Mouse (Mus musculus) heart, embryonic 10.5 days (tissue): ENCODE measurements around the gene Gpr137. TPM values are rescaled to one million over a fixed set of nuclear protein-coding genes. Genes with fewer than 3 reads are reported as not detected.

ENCODE experiments used
- DNase-seq: peaks from one replicate; pipeline ENCODE4 v3.0.0-alpha.2; 2017; ENCODE audit warnings: low spot score
- H3K27ac ChIP-seq: fragments of 300-500 bp; sonication (generic); 2 replicates; pipeline ENCODE4 v1.5.1; 2016; ENCODE audit warnings: mild to moderate bottlenecking
- H3K27me3 ChIP-seq: fragments of 300-500 bp; sonication (generic); 2 replicates; pipeline ENCODE4 v1.6.1; 2016; ENCODE audit warnings: mild to moderate bottlenecking; ENCODE audit not compliant: poor library complexity, insufficient read depth, severe bottlenecking
- H3K36me3 ChIP-seq: fragments of 300-500 bp; sonication (generic); 2 replicates; pipeline ENCODE4 v1.6.1; 2016; ENCODE audit warnings: mild to moderate bottlenecking, moderate library complexity
- H3K4me1 ChIP-seq: fragments of 300-500 bp; sonication (generic); 2 replicates; pipeline ENCODE4 v1.6.1; 2016; ENCODE audit warnings: mild to moderate bottlenecking
- H3K4me3 ChIP-seq: fragments of 300-500 bp; sonication (generic); 2 replicates; pipeline ENCODE4 v1.5.1; 2016; ENCODE audit warnings: mild to moderate bottlenecking, moderate library complexity
- H3K9me3 ChIP-seq: fragments of 300-500 bp; sonication (generic); 2 replicates; pipeline ENCODE4 v1.6.1; 2016; ENCODE audit warnings: mild to moderate bottlenecking, moderate library complexity
- WGBS: fragments of 180-500 bp; shearing (Covaris S2); methylation state at CpG from one replicate; pipeline ENCODE4 v1.1.7; 2016; 5-methylcytosine and 5-hydroxymethylcytosine counted together
- polyA plus RNA-seq: library from polyadenylated mRNA; unstranded; fragments of >200 nt; fragmentation: Nextera tagmentation; extraction: Ambion mirVana; gene quantifications from 2 replicates; pipeline ENCODE4 v1.2.1, GENCODE M21; 2016

Gene Gpr137
- polyA plus RNA-seq, 1 experiment from 2014 or later: 20.3 TPM

GRCm38 (mm10) chr19:6932018-6932417 lies 10.3 kb downstream of the Gpr137 start:
- H3K27me3 ChIP-seq: peaks cover 92% of the 10 kb centered on the region
- DNase-seq: no peak
- no peak overlapping the region for H3K27ac ChIP-seq
- peaks cover 22% of the 10 kb centered on the region for H3K4me1 ChIP-seq
- H3K36me3 ChIP-seq: no peaks in the 10 kb centered on the region
- no peak overlapping the region for H3K4me3 ChIP-seq
- WGBS: 49% methylated on average over 1 of the region's 1 CpGs
- H3K9me3 ChIP-seq: no peaks in the 10 kb centered on the region

GRCm38 (mm10) chr19:6931002-6931401 lies 11.3 kb downstream of the Gpr137 start:
- 0% methylated on average over 2 of the region's 2 CpGs for WGBS
- no peak overlapping the region for H3K27ac ChIP-seq
- no peaks in the 10 kb centered on the region for H3K36me3 ChIP-seq
- H3K9me3 ChIP-seq: no peaks in the 10 kb centered on the region
- DNase-seq: no peak
- H3K4me3 ChIP-seq: no peak overlapping the region
- H3K27me3 ChIP-seq: peaks cover 97% of the 10 kb centered on the region
- H3K4me1 ChIP-seq: peaks cover 31% of the 10 kb centered on the region

DNA sequence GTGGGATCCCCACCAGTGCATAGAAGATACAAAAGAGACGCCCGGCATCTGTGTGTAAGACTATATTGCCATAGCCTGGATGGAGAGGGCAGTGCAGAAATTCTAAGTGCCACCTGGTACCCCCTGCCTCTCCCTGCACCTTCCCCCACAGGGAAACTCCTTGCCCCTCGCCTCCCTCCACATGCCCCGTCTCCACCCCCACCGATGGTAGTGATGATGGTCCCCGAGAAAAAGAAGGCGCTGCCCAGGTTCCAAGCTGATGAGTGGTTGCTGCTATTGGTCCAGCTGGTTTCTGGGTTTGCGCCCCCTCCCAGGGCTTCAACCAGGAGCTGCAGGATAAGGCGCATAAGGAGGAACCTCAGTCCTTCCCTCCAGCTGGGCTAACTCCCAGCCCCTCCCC lies 14.2 kb downstream of the Gpr137 start:
- H3K36me3 ChIP-seq: no peaks in the 10 kb centered on the region
- WGBS: 9% methylated on average over 9 of the region's 9 CpGs
- no peak overlapping the region for H3K27ac ChIP-seq
- peaks cover 32% of the 10 kb centered on the region for H3K4me1 ChIP-seq
- H3K27me3 ChIP-seq: peaks cover 97% of the 10 kb centered on the region
- H3K4me3 ChIP-seq: no peak overlapping the region
- H3K9me3 ChIP-seq: no peaks in the 10 kb centered on the region
- DNase-seq: no peak

DNA sequence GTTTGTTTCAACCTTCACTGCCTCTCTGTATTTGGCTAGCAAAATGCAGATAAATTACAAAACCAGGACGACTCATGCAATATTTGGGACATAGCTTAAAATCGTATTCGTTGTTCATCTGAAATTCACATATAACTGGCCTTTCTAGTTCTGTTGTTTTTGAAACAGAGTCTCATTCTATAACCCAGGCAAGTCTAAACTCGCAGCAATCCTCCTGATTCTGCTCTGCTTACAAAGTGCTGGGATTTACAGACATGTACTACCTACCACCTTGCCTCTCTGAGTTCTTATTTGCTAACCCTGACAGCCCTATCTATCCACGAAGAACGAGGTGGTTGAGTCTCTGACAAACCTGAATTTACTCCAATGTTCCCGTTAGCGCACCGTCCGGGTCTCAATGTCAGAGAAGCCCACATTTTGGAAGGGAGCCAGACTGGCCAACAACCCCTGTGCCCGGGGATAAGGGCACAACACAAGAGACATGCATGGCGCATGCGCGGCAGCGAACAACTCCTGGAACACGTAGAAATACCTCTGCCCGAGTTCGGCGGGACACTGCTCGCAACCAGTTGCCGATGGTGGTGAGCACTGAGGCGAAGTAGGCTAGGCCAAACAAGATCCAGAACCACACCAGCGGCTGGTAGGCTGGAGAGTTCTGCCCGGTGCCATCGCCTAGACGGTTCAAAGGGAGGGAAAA lies 15.6 kb downstream of the Gpr137 start:
- H3K27me3 ChIP-seq: peaks cover 90% of the 10 kb centered on the region
- H3K4me1 ChIP-seq: peaks cover 41% of the 10 kb centered on the region
- no peak overlapping the region for H3K27ac ChIP-seq
- no peaks in the 10 kb centered on the region for H3K9me3 ChIP-seq
- H3K4me3 ChIP-seq: peak overlapping the region; percentile 35
- 15% methylated on average over 26 of the region's 26 CpGs for WGBS
- no peak for DNase-seq
- no peaks in the 10 kb centered on the region for H3K36me3 ChIP-seq

GRCm38 (mm10) chr19:6925611-6926329 lies 16.5 kb downstream of the Gpr137 start:
- Histone ChIP-seq H3K9me3 (no peaks in the 10 kb centered on the region), H3K27me3 (peaks cover 81% of the 10 kb centered on the region), H3K4me1 (peaks cover 49% of the 10 kb centered on the region), H3K36me3 (no peaks in the 10 kb centered on the region), H3K4me3 (peak overlapping the region; percentile 41), H3K27ac (no peak overlapping the region)
- DNase-seq: no peak
- 7% methylated on average over 40 of the region's 40 CpGs for WGBS

DNA sequence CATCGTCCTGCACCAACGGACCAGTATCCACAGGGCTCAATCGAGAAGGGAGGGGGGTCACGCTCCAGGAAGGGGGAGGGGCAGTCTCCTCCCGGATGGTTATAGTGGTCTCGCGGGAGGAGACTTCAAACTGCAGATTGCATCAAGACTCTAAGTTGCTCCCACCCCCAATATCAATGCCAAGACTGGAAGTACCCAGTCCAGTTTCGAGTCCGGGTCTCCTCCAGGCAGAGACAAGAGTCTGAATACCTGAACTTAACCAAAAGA lies 17.0 kb downstream of the Gpr137 start, which contains the start of gene Catsperz:
Catsperz (minus strand) TSS at position 74 of the 267 bp plus-strand sequence.
- peaks cover 54% of the 10 kb centered on the region for H3K4me1 ChIP-seq
- H3K27me3 ChIP-seq: peaks cover 76% of the 10 kb centered on the region
- no peak within 1 kb of the TSS; the same call in 1 of the 2 replicates for H3K27ac ChIP-seq
- no peaks in the 10 kb centered on the region for H3K9me3 ChIP-seq
- no peaks in the 10 kb centered on the region for H3K36me3 ChIP-seq
- 4% methylated on average over 9 of the region's 9 CpGs for WGBS
- H3K4me3 ChIP-seq: peak within 1 kb of the TSS; percentile 41
- DNase-seq: no peak

DNA sequence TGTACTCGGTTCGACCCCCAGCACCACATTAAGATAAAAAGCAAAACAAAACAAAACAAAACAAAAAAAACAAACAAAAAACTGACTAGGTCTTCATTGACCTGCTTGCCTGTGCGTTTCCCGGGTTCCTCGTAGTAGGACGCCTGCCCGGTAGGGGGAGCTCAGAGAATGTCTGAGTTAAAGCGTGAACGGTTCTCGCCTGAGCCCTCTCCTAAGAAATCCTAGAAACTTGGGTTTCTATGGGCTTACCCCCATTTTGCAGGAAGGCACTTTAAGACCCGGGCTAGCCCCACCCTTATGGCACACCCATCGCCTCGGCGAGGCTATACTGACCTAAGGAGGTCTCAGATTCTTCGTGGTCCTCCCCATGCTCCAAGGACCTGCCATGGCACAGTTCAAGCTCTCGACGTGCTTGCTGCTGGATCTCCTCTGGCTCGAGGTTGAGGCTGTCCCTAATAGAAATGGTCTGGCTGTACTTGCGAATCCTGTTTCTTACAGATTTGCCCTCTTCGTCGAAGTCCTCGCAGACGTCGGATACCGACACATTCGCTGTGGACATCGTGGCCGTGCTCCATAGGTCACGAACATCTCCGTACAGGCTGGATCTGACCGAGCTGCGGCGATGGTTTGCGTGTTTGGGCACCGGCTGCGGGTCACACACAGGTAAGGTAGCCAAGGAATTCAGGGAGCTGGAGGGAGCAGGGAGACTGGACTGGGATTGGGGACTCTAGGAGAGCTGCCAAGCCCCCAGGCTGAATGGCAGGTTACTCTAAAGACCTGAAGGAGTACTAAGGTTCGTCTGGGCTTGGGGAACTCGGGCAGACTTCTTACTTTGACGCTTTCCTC lies 17.6 kb downstream of the Gpr137 start:
- H3K4me3 ChIP-seq: peak overlapping the region; percentile 41
- H3K27ac ChIP-seq: no peak overlapping the region; the same call in 1 of the 2 replicates
- H3K4me1 ChIP-seq: peaks cover 60% of the 10 kb centered on the region
- no peak for DNase-seq
- H3K9me3 ChIP-seq: no peaks in the 10 kb centered on the region
- peaks cover 71% of the 10 kb centered on the region for H3K27me3 ChIP-seq
- 0 out of 2 replicates have a peak, but pooled peaks cover 2% of the 10 kb centered on the region for H3K36me3 ChIP-seq
- WGBS: 4% methylated on average over 39 of the region's 39 CpGs

DNA sequence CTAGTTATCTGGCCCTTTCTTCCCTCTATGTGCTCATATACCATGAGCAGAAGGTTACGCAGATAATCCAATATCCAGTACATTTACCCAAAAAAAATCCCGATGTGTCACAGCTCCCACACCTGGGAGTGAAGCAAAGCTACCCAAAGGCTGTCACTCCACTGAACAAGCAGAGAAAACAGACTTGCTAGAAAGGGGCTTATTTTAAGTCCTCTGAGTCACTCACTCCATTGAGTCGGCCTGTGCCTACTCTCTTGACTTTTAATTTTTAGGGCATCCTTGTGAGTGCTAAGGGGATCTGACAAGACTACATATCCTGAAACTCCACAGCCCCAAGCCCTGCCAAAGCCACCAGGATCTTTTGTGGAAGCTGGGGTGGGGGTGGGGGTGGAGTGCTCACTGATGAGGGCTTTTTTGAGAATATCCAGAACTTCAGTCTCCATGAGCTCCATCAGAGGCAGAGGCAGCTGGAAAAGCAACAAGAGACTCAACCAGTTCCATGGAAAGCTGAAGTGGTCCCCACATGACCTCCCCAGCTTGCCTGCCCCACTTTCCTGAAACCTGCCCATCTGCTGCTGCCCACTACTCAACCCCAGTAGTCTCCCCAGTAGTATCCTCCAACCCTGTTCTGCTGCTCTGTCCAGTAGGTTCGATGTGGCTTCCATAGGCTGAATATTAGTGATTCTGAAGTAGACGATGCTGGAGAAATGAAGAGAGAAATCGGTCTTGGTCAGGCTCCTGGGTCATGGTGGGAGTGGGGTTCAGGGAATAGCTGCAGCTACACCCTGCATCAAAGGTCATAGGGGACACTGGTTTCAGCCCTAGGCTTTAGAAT lies 19.2 kb downstream of the Gpr137 start:
- Histone ChIP-seq H3K27ac (peak overlapping the region; percentile 96), H3K9me3 (no peaks in the 10 kb centered on the region), H3K4me3 (peak overlapping the region; percentile 86), H3K27me3 (peaks cover 57% of the 10 kb centered on the region), H3K36me3 (peaks cover 8% of the 10 kb centered on the region; the same call in 1 of the 2 replicates), H3K4me1 (peaks cover 66% of the 10 kb centered on the region)
- no peak for DNase-seq
- WGBS: 64% methylated on average over 6 of the region's 6 CpGs

GRCm38 (mm10) chr19:6921647-6922567 lies 20.4 kb downstream of the Gpr137 start, which contains the start of gene Esrra:
Esrra (minus strand) TSS chr19:6921813.
- peak within 1 kb of the TSS; percentile 96 for H3K27ac ChIP-seq
- WGBS: under 1% methylated on average over 62 of the region's 66 CpGs
- H3K4me3 ChIP-seq: peak within 1 kb of the TSS; percentile 86
- peaks cover 45% of the 10 kb centered on the region for H3K27me3 ChIP-seq
- H3K36me3 ChIP-seq: peaks cover 8% of the 10 kb centered on the region; the same call in 1 of the 2 replicates
- H3K4me1 ChIP-seq: peaks cover 60% of the 10 kb centered on the region
- DNase-seq: peak; percentile 100
- H3K9me3 ChIP-seq: no peaks in the 10 kb centered on the region

DNA sequence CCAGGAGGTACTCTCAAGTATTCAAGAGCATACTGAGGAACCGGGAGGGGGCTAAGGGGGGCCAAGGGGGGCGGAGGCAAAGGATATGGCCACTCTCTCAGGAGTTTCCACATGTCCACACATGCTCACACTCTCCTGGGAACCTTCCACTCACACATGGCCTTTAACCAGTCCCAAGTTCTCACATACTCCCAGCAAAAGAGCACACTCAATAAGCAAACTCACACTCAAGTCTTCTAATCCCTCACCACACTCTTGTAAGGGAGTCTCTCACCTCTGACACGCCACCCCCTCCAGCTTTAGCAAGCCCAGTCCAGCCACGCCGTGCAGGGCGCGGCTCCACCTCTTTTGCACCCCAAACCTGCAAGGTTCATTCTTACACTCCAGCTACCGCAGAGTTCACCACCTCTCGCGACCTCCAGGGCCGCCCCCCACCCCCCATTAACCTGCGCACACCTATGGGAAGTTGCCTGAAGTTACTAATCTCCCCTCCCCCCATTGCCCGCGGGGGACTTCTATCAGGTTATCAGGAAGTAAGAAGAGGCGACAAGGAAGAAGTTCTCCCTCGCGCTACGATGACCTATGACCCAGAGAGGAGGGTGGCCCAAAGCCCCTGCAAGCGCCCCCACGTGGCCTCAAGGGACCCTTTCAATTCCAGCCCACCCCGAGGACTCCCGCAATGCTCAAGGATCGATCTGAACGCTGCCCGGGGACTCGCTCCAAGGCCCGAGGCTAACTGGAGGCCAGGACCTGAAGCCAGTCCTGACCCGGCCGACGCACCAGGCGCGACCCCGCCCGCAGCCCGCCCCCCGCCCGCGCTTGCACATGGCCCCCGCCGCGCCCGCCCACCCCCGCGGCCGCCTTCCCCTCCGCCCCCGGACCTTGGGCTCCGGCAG lies 21.3 kb downstream of the Gpr137 start:
- Histone ChIP-seq H3K9me3 (no peaks in the 10 kb centered on the region), H3K4me1 (peaks cover 52% of the 10 kb centered on the region), H3K27ac (peak overlapping the region; percentile 96), H3K4me3 (peak overlapping the region; percentile 86), H3K27me3 (peaks cover 36% of the 10 kb centered on the region), H3K36me3 (peaks cover 8% of the 10 kb centered on the region; the same call in 1 of the 2 replicates)
- peak; percentile 86 for DNase-seq
- 2% methylated on average over 45 of the region's 48 CpGs for WGBS
